Mouse (Mus musculus) CH12.LX (cell line): ENCODE data around the gene Agtpbp1. TPM values are rescaled to one million over a fixed set of nuclear protein-coding genes. Genes with fewer than 3 reads are reported as not detected.
"Not testable (repeated sequence)": the region's sequence is repeated elsewhere in the genome, so short reads cannot be mapped to it uniquely, and the experiment has no call there.

Source experiments
- DNase-seq: peaks from one replicate; pipeline ENCODE4 v3.0.0-alpha.2; 2013; ENCODE audit errors: extremely low read depth
- H3K27ac ChIP-seq: 2 replicates; pipeline ENCODE4 v1.5.1; 2012; ENCODE audit warnings: low read depth, mild to moderate bottlenecking, control low read depth, moderate library complexity; ENCODE audit not compliant: insufficient read depth
- H3K27me3 ChIP-seq: replicated peaks from 2 replicates; pipeline ENCODE3; 2012; ENCODE audit warnings: inconsistent platforms
- H3K36me3 ChIP-seq, 2 experiments: replicated peaks in 1 of 2; 2 replicates each; pipeline versions ENCODE3 to v1.6.1; 2012; ENCODE audit warnings: inconsistent platforms in 1 of 2, low read length in 1 of 2, mild to moderate bottlenecking in 1 of 2, mixed read lengths in 1 of 2, moderate library complexity in 1 of 2; ENCODE audit not compliant: control insufficient read depth in 1 of 2, insufficient read depth in 1 of 2
- H3K4me1 ChIP-seq, 2 experiments: 2 replicates each; pipeline ENCODE4 v1.6.1; 2012; ENCODE audit warnings: inconsistent platforms in 1 of 2, moderate library complexity in 1 of 2; ENCODE audit not compliant: insufficient read depth in 2 of 2, control insufficient read depth in 1 of 2
- H3K4me2 ChIP-seq: 2 replicates; pipeline ENCODE4 v1.6.1; 2012; ENCODE audit warnings: low read depth, mild to moderate bottlenecking, control low read depth; ENCODE audit not compliant: poor library complexity, insufficient read depth, severe bottlenecking
- H3K4me3 ChIP-seq, 3 experiments: fragments of 150-350 bp in 1 of 3; sonication (generic) in 1 of 3; replicated peaks in 1 of 3; 2 replicates each; pipeline versions ENCODE3 to v1.5.1; 2011 to 2012; ENCODE audit warnings: low read depth in 2 of 3, low read length in 2 of 3, mild to moderate bottlenecking in 2 of 3, moderate library complexity in 2 of 3, control low read depth in 1 of 3, improper control_type of control experiment in 1 of 3, inconsistent platforms in 1 of 3, mixed read lengths in 1 of 3; ENCODE audit not compliant: poor library complexity in 1 of 3
- H3K79me2 ChIP-seq: replicated peaks from 2 replicates; pipeline ENCODE4 v1.6.1; 2012; ENCODE audit warnings: mild to moderate bottlenecking, moderate library complexity; ENCODE audit not compliant: control insufficient read depth, poor library complexity, insufficient read depth, severe bottlenecking; ENCODE audit errors: extremely low read depth
- H3K9ac ChIP-seq: 2 replicates; pipeline ENCODE4 v1.6.1; 2012; ENCODE audit warnings: low read depth, mild to moderate bottlenecking, control low read depth, moderate library complexity; ENCODE audit not compliant: insufficient read depth
- H3K9me3 ChIP-seq: replicated peaks from 2 replicates; pipeline ENCODE3; 2012; ENCODE audit warnings: low read length, inconsistent platforms, mixed read lengths
- CHD2 ChIP-seq: IDR thresholded peaks from 2 replicates; pipeline ENCODE4 v1.6.1; 2011; ENCODE audit warnings: low read length, improper control_type of control experiment
- EP300 ChIP-seq: IDR thresholded peaks from 2 replicates; pipeline ENCODE4 v1.6.1; 2011; ENCODE audit warnings: low read length, improper control_type of control experiment
- JUN ChIP-seq: IDR thresholded peaks from 2 replicates; pipeline ENCODE4 v1.6.1; 2011; ENCODE audit warnings: low read depth, mild to moderate bottlenecking, low read length, improper control_type of control experiment, moderate library complexity; ENCODE audit not compliant: insufficient read depth
- JUND ChIP-seq: conservative IDR thresholded peaks from 2 replicates; pipeline ENCODE4 v1.6.1; 2011; ENCODE audit warnings: low read depth, low read length, improper control_type of control experiment
- KAT2A ChIP-seq: IDR thresholded peaks from 2 replicates; pipeline ENCODE4 v1.6.1; 2012; ENCODE audit warnings: low read length, improper control_type of control experiment, inconsistent platforms; ENCODE audit not compliant: insufficient replicate concordance
- MAX ChIP-seq: IDR thresholded peaks from 2 replicates; pipeline ENCODE4 v1.6.1; 2011; ENCODE audit warnings: low read length, improper control_type of control experiment
- MEF2A ChIP-seq: IDR thresholded peaks from 2 replicates; pipeline ENCODE4 v1.6.1; 2014; ENCODE audit warnings: low read depth, mild to moderate bottlenecking, inconsistent platforms, low read length, improper control_type of control experiment, borderline replicate concordance
- NRF1 ChIP-seq: IDR thresholded peaks from 2 replicates; pipeline ENCODE4 v1.6.1; 2014; ENCODE audit warnings: low read depth, mild to moderate bottlenecking, inconsistent platforms, low read length, improper control_type of control experiment, moderate library complexity
- PAX5 ChIP-seq: IDR thresholded peaks from 2 replicates; pipeline ENCODE4 v1.6.1; 2012; ENCODE audit warnings: low read length, inconsistent platforms, mixed read lengths
- POLR2A ChIP-seq: IDR thresholded peaks from 2 replicates; pipeline ENCODE4 v1.6.1; 2011; ENCODE audit warnings: low read depth, mild to moderate bottlenecking, improper control_type of control experiment, low read length
- RAD21 ChIP-seq: IDR thresholded peaks from 2 replicates; pipeline ENCODE4 v1.6.1; 2011; ENCODE audit warnings: low read depth, mild to moderate bottlenecking, low read length, improper control_type of control experiment, moderate library complexity
- SIN3A ChIP-seq: IDR thresholded peaks from 2 replicates; pipeline ENCODE4 v1.6.1; 2012; ENCODE audit warnings: low read length, improper control_type of control experiment, inconsistent platforms
- SMC3 ChIP-seq: IDR thresholded peaks from 2 replicates; pipeline ENCODE4 v1.6.1; 2011; ENCODE audit warnings: low read depth, low read length, improper control_type of control experiment
- UBTF ChIP-seq: IDR thresholded peaks from 2 replicates; pipeline ENCODE4 v1.6.1; 2012; ENCODE audit warnings: low read depth, mild to moderate bottlenecking, inconsistent platforms, low read length, improper control_type of control experiment, moderate library complexity
- ZC3H11A ChIP-seq: IDR thresholded peaks from 2 replicates; pipeline ENCODE4 v1.6.1; 2012; ENCODE audit warnings: low read depth, mild to moderate bottlenecking, inconsistent platforms, low read length, improper control_type of control experiment
- ZKSCAN1 ChIP-seq: IDR thresholded peaks from 2 replicates; pipeline ENCODE4 v1.6.1; 2012; ENCODE audit warnings: low read depth, inconsistent platforms, low read length, improper control_type of control experiment, borderline replicate concordance
- ZNF384 ChIP-seq: IDR thresholded peaks from 2 replicates; pipeline ENCODE4 v1.6.1; 2012; ENCODE audit warnings: low read depth, low read length, improper control_type of control experiment, inconsistent platforms
- dilution Hi-C: fragments of 300-500 bp; cut with MboI; formaldehyde crosslinking; loops from 2 replicates; pipeline ENCODE4 v1.14.3; 2020; ENCODE audit warnings: low sequenced_read_pairs; ENCODE audit not compliant: extremely low pct_unique_long_range_greater_than_20kb, extremely low pct_ligation_motif_present
- in situ Hi-C: fragments of 300-500 bp; cut with MboI; formaldehyde crosslinking; loops from 3 replicates; pipeline ENCODE4 v1.14.3; 2019; ENCODE audit warnings: low sequenced_read_pairs, low pct_ligation_motif_present, low pct_unique_long_range_greater_than_20kb, mixed read lengths
- polyA plus RNA-seq: library from polyadenylated mRNA; unstranded; fragments of >175 nt; gene quantifications from 2 replicates; pipeline ENCODE4 v1.2.1, GENCODE M21; 2012; ENCODE audit warnings: low read depth; ENCODE audit not compliant: insufficient read length
- total RNA-seq, 2 experiments: library from RNA; depleted of rRNA; stranded (reverse); fragments of 300-350 nt in 1 of 2; fragments of >200 nt in 1 of 2; gene quantifications; 2 replicates each; pipeline ENCODE4 v1.2.3; 2012 to 2014

The Agtpbp1 gene
- total and polyA plus RNA-seq, 3 experiments = 15.7 to 21.5 (median 19.5) TPM

GRCm38 (mm10) chr13:59481484-59481855, 103.6 kb downstream of the Agtpbp1 start:
- TF ChIP-seq MAX (no peak), UBTF (no peak), JUND (no peak), POLR2A (no peak), SMC3 (no peak), MEF2A (no peak), JUN (no peak), ZC3H11A (no peak), NRF1 (no peak), CHD2 (no peak), SIN3A (no peak), EP300 (no peak), KAT2A (no peak), ZNF384 (no peak), RAD21 (no peak)
- dilution Hi-C loops = no loop called here
- H3K4me2 ChIP-seq = no peak overlapping the region
- H3K4me3 ChIP-seq = no peak overlapping the region
- peaks cover 0 to 3% of the 10 kb centered on the region in 2 experiments; a peak in 1 of 4 replicates for H3K4me1 ChIP-seq
- DNase-seq = no peak
- H3K27ac ChIP-seq = no peak overlapping the region
- H3K36me3 ChIP-seq = peaks cover 17 to 50% of the 10 kb centered on the region in 2 experiments
- H3K9ac ChIP-seq = no peak overlapping the region
- no peaks in the 10 kb centered on the region for H3K79me2 ChIP-seq
- H3K9me3 ChIP-seq = no peaks in the 10 kb centered on the region
- in situ Hi-C loops = no loop called here
- no peaks in the 10 kb centered on the region for H3K27me3 ChIP-seq

DNA sequence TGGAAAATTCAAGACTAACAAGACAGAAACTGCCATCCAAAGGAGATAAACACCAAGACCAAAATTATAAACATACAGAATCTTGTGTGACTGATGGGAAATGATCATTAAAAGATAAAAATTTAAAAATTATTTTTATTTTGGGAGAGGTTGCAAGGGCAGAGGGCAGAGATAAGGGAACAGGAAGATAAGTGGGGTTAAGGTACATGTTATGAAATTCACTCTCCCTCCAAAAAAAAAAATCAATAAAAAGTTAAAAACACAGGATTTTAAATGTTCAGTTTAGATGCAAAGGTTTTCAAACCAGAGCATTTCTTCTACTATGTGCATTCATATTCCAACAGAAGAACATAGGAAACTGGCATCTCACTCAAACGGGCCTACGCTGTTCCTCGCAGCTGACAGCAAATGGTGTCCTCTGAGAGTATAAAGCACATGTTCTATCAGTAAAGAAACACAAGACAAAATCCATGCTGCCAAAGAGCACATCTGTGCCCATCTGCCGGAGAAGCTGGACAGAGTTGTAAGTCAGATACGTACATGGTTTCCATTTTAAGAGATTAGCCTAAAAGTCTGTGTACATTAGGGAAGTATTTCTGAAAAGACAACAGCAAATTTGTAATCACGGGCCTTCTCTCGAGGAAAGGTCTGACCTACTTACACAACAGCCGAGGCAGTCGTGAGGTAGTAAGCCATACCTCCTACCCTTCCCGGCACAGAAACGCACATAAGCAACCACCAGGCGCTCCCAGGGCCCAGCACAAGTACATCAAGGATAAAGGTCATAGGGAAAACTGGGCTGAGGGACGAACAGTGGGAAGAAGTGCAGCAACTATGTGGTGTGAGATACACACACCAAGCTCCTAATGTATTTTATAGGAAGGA, 104.2 kb downstream of the Agtpbp1 start:
- no peak for TF ChIP-seq RAD21
- no peak for TF ChIP-seq PAX5
- TF ChIP-seq SMC3 = no peak
- no peak for TF ChIP-seq ZC3H11A
- no peak for TF ChIP-seq MAX
- TF ChIP-seq ZKSCAN1 = no peak
- Histone ChIP-seq H3K4me1 (peaks cover 0 to 3% of the 10 kb centered on the region in 2 experiments; a peak in 1 of 4 replicates), H3K79me2 (no peaks in the 10 kb centered on the region), H3K9me3 (no peaks in the 10 kb centered on the region), H3K4me3 (no peak overlapping the region), H3K27ac (no peak overlapping the region), H3K4me2 (no peak overlapping the region), H3K27me3 (no peaks in the 10 kb centered on the region), H3K9ac (no peak overlapping the region), H3K36me3 (peaks cover 19 to 48% of the 10 kb centered on the region in 2 experiments)
- DNase-seq = no peak
- in situ Hi-C loops = no loop called here
- dilution Hi-C loops = no loop called here

DNA sequence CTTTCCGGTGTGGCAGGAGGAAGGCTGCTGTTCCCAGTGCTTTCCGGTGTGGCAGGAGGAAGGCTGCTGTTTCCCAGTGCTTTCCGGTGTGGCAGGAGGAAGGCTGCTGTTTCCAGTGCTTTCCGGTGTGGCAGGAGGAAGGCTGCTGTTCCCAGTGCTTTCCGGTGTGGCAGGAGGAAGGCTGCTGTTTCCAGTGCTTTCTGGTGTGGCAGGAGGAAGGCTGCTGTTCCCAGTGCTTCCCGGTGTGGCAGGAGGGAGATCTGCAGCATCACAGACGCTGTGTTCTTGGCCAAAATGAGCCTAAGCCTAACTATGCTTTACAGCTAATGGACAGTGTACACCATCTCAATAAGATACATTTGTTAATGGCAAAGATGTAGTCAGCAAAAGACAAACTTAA, 107.1 kb downstream of the Agtpbp1 start:
- peaks cover 28 to 59% of the 10 kb centered on the region in 2 experiments for H3K36me3 ChIP-seq
- H3K9ac ChIP-seq, DNase-seq, H3K27me3 ChIP-seq, H3K4me2 ChIP-seq, H3K79me2 ChIP-seq, dilution Hi-C loops, H3K4me1 ChIP-seq, H3K27ac ChIP-seq, in situ Hi-C loops, H3K4me3 ChIP-seq, H3K9me3 ChIP-seq: not testable (repeated sequence)
